Mouse (Mus musculus) kidney, postnatal 10 days (tissue): ENCODE results near the gene Olfr507.
"Not testable (repeated sequence)": the region's sequence is repeated elsewhere in the genome, so short reads cannot be mapped to it uniquely, and the experiment has no call there.

Source experiments
- DNase-seq: peaks from one replicate; pipeline ENCODE4 v3.0.0; 2021; ENCODE audit warnings: mixed read lengths

Olfr507 gene

DNA sequence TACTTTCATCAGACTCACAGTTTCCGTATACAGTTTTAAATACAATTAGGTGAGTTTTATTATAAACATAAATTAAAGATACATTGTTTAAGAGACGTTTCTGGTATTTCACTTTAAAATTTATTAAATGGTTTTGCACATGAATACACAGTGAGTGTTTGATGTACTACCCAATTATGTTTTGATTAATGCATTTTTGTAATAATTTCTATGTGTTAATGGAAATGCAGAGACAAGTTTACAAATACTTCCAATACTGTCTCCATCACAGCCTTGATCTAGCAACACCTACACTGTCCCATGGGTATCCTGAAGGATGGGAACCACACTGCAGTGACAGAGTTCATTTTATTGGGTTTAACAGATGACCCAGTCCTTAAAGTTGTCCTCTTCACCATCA is at the start of gene Olfr507:
TSS of gene Olfr507 (plus strand) at position 301 of the 400 bp plus-strand sequence.
- DNase-seq: no peak

GRCm38 (mm10) chr7:108589797-108590196 is 31.8 kb upstream of the Olfr507 start:
- DNase-seq: no peak

- DNase-seq: not testable (repeated sequence)
These were observed 19.7 kb upstream of the Olfr507 start for GRCm38 (mm10) chr7:108601916-108602315.

DNA sequence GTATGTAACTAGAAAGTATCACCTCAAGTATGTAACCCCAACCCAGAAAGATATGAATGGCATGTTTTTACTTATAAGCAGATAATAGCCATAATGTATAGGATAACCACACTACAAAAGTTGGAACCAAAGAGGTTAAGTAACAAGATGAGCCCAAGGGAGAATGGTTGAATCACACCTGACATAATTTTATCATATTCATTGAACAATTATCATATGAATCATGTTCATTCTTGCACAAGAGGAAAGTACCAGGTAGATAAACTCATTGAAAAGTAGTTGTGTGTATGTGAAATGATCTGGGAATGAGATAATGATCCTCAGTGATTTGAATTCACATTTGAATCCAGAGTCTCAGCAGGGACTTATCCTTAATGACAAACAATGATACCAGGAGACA is 11.1 kb upstream of the Olfr507 start, which contains the start of gene Olfr506:
TSS of gene Olfr506 (plus strand) at position 301 of the 400 bp plus-strand sequence.
- no peak for DNase-seq

DNA sequence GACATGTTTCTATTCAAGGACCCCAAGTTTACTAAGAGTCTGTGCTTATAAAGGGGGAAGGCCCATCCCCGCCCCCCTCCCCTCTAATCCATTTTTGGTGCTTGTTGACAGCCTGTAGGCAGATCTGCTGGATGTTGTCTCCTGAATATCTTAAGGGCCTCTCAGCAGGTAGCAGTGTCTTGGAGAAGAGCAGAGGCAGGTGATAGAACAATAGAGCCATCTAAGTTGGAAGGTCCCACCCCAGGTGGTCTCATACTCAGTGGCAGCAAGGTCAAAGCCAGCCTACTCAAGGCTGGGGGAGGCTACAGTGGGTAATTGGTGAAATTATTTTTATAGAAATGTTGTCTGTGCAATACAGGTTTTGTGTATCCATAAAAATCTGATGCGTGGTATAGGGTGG is 7.5 kb upstream of the Olfr507 start:
- DNase-seq: no peak

GRCm38 (mm10) chr7:108616781-108617180 is 4.8 kb upstream of the Olfr507 start:
- DNase-seq: not testable (repeated sequence)

DNA sequence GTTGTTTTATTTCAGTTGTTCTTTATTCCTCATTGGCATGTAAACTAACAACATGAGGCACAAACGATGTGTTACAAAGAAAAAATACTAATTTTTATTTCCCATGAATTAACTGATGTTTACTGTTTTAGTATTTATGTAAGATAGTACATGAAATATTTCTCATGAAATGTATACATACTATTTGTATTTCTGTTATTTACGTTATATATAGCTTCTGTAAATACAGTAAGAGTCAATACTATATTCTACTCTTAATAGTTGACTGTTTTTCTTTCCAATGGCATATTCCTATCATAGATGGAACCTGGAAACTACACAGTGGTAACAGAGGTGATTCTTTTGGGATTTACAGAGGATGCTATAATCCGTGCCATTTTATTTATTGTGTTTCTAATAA is 8.1 kb downstream of the Olfr507 start, which contains the start of gene Olfr508:
TSS of gene Olfr508 (plus strand) at position 301 of the 400 bp plus-strand sequence.
- no peak for DNase-seq

DNA sequence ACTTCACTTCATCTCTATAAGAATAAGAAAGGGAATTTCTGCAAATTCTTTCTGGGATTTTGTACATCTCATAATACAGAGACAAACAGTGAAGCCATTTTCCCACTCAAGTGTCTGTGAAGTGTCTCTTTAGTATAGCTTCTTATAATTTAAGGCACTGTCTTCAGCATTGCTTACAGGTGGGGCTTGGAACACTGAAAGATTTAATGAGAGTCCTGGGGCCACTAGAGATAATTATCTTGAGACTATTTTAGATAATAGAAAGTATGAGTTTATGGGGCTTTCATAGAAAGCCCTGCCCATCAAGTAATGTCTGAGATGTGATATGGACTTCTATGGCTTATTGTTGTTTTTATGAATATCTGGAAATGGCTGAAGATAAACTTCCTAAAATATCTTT is 30.2 kb downstream of the Olfr507 start, which contains the start of gene Olfr509:
TSS of gene Olfr509 (minus strand) at position 101 of the 400 bp plus-strand sequence.
- DNase-seq: no peak

DNA sequence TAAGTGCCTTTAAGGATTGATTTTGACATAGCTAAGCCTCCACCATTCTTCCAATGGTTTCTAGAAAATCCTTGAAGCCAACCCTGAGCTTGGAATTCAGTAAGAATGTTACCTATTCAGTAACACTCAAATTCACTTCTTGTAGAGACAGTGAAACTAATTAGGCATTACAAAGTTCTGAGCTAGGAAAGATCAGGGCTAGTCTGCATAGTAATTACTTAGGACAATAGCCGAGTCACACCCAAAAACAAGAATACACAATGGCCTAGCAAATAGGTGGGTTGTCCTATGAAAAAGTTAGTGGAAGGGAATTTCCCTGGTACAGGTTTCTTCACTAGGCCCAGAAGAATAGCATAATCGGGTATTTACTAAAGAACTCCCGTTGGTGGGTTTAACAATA is 40.8 kb downstream of the Olfr507 start:
- DNase-seq: no peak

- DNase-seq: no peak
These were observed 44.5 kb downstream of the Olfr507 start, which contains the start of gene Olfr510 for GRCm38 (mm10) chr7:108666118-108666517. Gene Olfr510 (plus strand): TSS chr7:108666418.

DNA sequence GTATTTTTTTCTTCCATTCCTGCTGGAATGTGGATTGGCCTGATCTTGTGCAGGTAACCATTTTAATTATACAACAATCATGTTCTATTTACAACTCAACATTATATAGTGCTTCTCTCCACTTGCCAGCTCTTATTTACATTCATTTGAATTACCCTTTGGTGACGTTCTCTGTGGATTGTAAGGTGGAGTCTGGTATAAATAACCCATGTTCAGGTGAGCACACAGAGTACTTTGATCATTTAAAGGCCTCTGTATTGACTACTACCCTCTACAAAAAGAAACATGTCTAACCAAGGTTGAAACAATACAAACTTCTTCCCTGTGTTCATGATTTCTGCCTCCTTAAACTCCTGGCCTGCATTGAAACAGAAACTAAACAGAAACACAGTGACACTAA is 49.4 kb downstream of the Olfr507 start:
- no peak for DNase-seq
